In genomic region chr8:120980948-120981347, GRCm38 (mm10) we compare ENCODE assay signal across 18 mouse cellular contexts.
DNase-seq lines count a peak whose midpoint lies in the region; ATAC-seq and TF ChIP-seq lines count a peak whose summit lies in the region.
"Had no signal": no experiment of that assay in that cellular context is flagged by ENCODE, and none has a peak within 500 bp of the region (broad histone marks: within the 10 kb centered on the region; RNA-seq: fewer than 3 reads in every experiment).

No protein-coding gene starts in this region.

- WGBS in kidney, postnatal 0 days: 25% methylated on average over 13 of the region's 13 CpGs
- WGBS in embryonic facial prominence, embryonic 12.5 days: 33% methylated on average over 13 of the region's 13 CpGs
- WGBS in intestine, embryonic 15.5 days: 18% methylated on average over 13 of the region's 13 CpGs
- 6% methylated on average over 13 of the region's 13 CpGs for WGBS in limb, embryonic 15.5 days
- WGBS in forebrain, embryonic 16.5 days: 64% methylated on average over 13 of the region's 13 CpGs

- no peaks in the 10 kb centered on the region for H3K36me3 ChIP-seq in kidney, postnatal 0 days (ENCODE audit: insufficient read depth, low read length)
- no peaks in the 10 kb centered on the region for H3K36me3 ChIP-seq in embryonic facial prominence, embryonic 12.5 days
- no peaks in the 10 kb centered on the region for H3K36me3 ChIP-seq in intestine, embryonic 15.5 days
- no peaks in the 10 kb centered on the region for H3K36me3 ChIP-seq in limb, embryonic 15.5 days
- no peaks in the 10 kb centered on the region for H3K36me3 ChIP-seq in forebrain, embryonic 16.5 days (ENCODE audit: control insufficient read depth, insufficient read depth)
- H3K36me3 ChIP-seq: hindbrain, embryonic 13.5 days; neural tube, embryonic 12.5 days had no signal

- no peak for TF ChIP-seq CTCF in kidney, postnatal 0 days (IDR thresholded peaks at IDR 0.05; ENCODE audit: low read depth)

- H3K27me3 ChIP-seq in kidney, postnatal 0 days (ENCODE audit: insufficient read depth, low read length): 0 out of 2 replicates have a peak, but pooled peaks cover 5% of the 10 kb centered on the region
- H3K27me3 ChIP-seq in embryonic facial prominence, embryonic 12.5 days: peaks cover 26% of the 10 kb centered on the region; the same call in 1 of the 2 replicates
- no peaks in the 10 kb centered on the region for H3K27me3 ChIP-seq in intestine, embryonic 15.5 days (replicated peaks)
- peaks cover 17% of the 10 kb centered on the region for H3K27me3 ChIP-seq in limb, embryonic 15.5 days
- no peaks in the 10 kb centered on the region for H3K27me3 ChIP-seq in forebrain, embryonic 16.5 days (replicated peaks; ENCODE audit: control insufficient read depth, insufficient read depth, low read length)
- H3K27me3 ChIP-seq: neural tube, embryonic 12.5 days had no signal

- peak overlapping the region; percentile 28; the same call in 1 of the 2 replicates for H3K4me2 ChIP-seq in kidney, postnatal 0 days (ENCODE audit: low read length)
- H3K4me2 ChIP-seq in embryonic facial prominence, embryonic 12.5 days (replicated peaks): peak overlapping the region; percentile 13; the same call in 1 of the 2 replicates
- H3K4me2 ChIP-seq in intestine, embryonic 15.5 days (replicated peaks): peak overlapping the region; percentile 41
- peak overlapping the region; percentile 19; the same call in 1 of the 2 replicates for H3K4me2 ChIP-seq in limb, embryonic 15.5 days
- no peak overlapping the region for H3K4me2 ChIP-seq in forebrain, embryonic 16.5 days (ENCODE audit: low read length)
- H3K4me2 ChIP-seq: hindbrain, embryonic 13.5 days; neural tube, embryonic 12.5 days had no signal

- H3K9ac ChIP-seq in kidney, postnatal 0 days (ENCODE audit: low read depth, low read length): 0 out of 2 replicates have a peak overlapping the region, but pooled peaks have one; percentile 27
- H3K9ac ChIP-seq in embryonic facial prominence, embryonic 12.5 days: no peak overlapping the region
- H3K9ac ChIP-seq in intestine, embryonic 15.5 days: no peak overlapping the region; the same call in 1 of the 2 replicates
- no peak overlapping the region for H3K9ac ChIP-seq in limb, embryonic 15.5 days
- H3K9ac ChIP-seq in forebrain, embryonic 16.5 days (replicated peaks; ENCODE audit: low read depth, low read length): no peak overlapping the region
- H3K9ac ChIP-seq: hindbrain, embryonic 13.5 days; neural tube, embryonic 12.5 days had no signal

- no peak overlapping the region for H3K4me3 ChIP-seq in kidney, postnatal 0 days (replicated peaks; ENCODE audit: low read depth, low read length)
- no peak overlapping the region for H3K4me3 ChIP-seq in embryonic facial prominence, embryonic 12.5 days
- H3K4me3 ChIP-seq in intestine, embryonic 15.5 days (replicated peaks): no peak overlapping the region
- H3K4me3 ChIP-seq in limb, embryonic 15.5 days: no peak overlapping the region
- H3K4me3 ChIP-seq in forebrain, embryonic 16.5 days (replicated peaks; ENCODE audit: low read length): no peak overlapping the region
- H3K4me3 ChIP-seq: hindbrain, embryonic 13.5 days; neural tube, embryonic 12.5 days had no signal

- no peak for ATAC-seq in kidney, postnatal 0 days (replicated peaks; ENCODE audit: low FRiP score, low read depth)
- no peak for ATAC-seq in embryonic facial prominence, embryonic 12.5 days (ENCODE audit: insufficient number of reproducible peaks, insufficient read depth, low FRiP score, low TSS enrichment)
- peak; percentile 29; the same call in 1 of the 2 replicates for ATAC-seq in intestine, embryonic 15.5 days
- ATAC-seq in limb, embryonic 15.5 days (ENCODE audit: insufficient number of reproducible peaks, low FRiP score, low TSS enrichment, low read depth): no peak
- no peak for ATAC-seq in forebrain, embryonic 16.5 days
- ATAC-seq: activated CD4-positive, CD25-positive, alpha-beta regulatory T cell, adult 4 months; Patski had no signal

- H3K27ac ChIP-seq in kidney, postnatal 0 days: no peak overlapping the region
- peak overlapping the region; percentile 54; the same call in 1 of the 2 replicates for H3K27ac ChIP-seq in embryonic facial prominence, embryonic 12.5 days
- H3K27ac ChIP-seq in intestine, embryonic 15.5 days: peak overlapping the region; percentile 58
- H3K27ac ChIP-seq in limb, embryonic 15.5 days: no peak overlapping the region
- no peak overlapping the region for H3K27ac ChIP-seq in forebrain, embryonic 16.5 days (ENCODE audit: low read length)
- H3K27ac ChIP-seq: hindbrain, embryonic 13.5 days; neural tube, embryonic 12.5 days had no signal

- H3K4me1 ChIP-seq in kidney, postnatal 0 days (replicated peaks; ENCODE audit: insufficient read depth, low read length): no peaks in the 10 kb centered on the region
- H3K4me1 ChIP-seq in embryonic facial prominence, embryonic 12.5 days: 0 out of 2 replicates have a peak, but pooled peaks cover 9% of the 10 kb centered on the region
- H3K4me1 ChIP-seq in intestine, embryonic 15.5 days (replicated peaks): peaks cover 21% of the 10 kb centered on the region
- H3K4me1 ChIP-seq in limb, embryonic 15.5 days: 0 out of 2 replicates have a peak, but pooled peaks cover 4% of the 10 kb centered on the region
- no peaks in the 10 kb centered on the region for H3K4me1 ChIP-seq in forebrain, embryonic 16.5 days (replicated peaks; ENCODE audit: control insufficient read depth, insufficient read depth, low read length)
- H3K4me1 ChIP-seq: hindbrain, embryonic 13.5 days; neural tube, embryonic 12.5 days had no signal

- no peaks in the 10 kb centered on the region for H3K9me3 ChIP-seq in kidney, postnatal 0 days (replicated peaks; ENCODE audit: low read length)
- no peaks in the 10 kb centered on the region for H3K9me3 ChIP-seq in embryonic facial prominence, embryonic 12.5 days
- H3K9me3 ChIP-seq in intestine, embryonic 15.5 days: no peaks in the 10 kb centered on the region
- H3K9me3 ChIP-seq in limb, embryonic 15.5 days: no peaks in the 10 kb centered on the region
- H3K9me3 ChIP-seq in forebrain, embryonic 16.5 days (ENCODE audit: control insufficient read depth, low read length): no peaks in the 10 kb centered on the region
- H3K9me3 ChIP-seq: hindbrain, embryonic 13.5 days; neural tube, embryonic 12.5 days had no signal

- DNase-seq in kidney, postnatal 0 days (ENCODE audit: low spot score): no peak
- no peak for DNase-seq in kidney, adult 8-10 months
- DNase-seq in c-Kit-positive CD71-positive TER-119-positive erythroid progenitor cells, embryonic 14.5 days (ENCODE audit: low spot score): no peak
- no peak for DNase-seq in gastrocnemius, postnatal 4 days (ENCODE audit: low spot score in 2 of 2)
- DNase-seq: adrenal gland, postnatal 14 days; cerebellum, adult 2 months; kidney, adult 2 months; kidney, postnatal 4 days; lung, adult 2 months; thymus, postnatal 25 days had no signal

Comparison
In these comparisons a context has a peak if more than half of its experiments do, and no peak if none do; other contexts are left out.
1. H3K27ac ChIP-seq: peak in embryonic facial prominence, embryonic 12.5 days (single experiment) and intestine, embryonic 15.5 days (single experiment); none in kidney, postnatal 0 days (single experiment), limb, embryonic 15.5 days (single experiment) and forebrain, embryonic 16.5 days (single experiment).